Mouse (Mus musculus) cerebral cortex, adult 2 months (tissue): ENCODE measurements around the gene Olfr1507.

Source experiments
- WGBS: fragments of 180-500 bp; shearing (Covaris S2); methylation state at CpG from one replicate; pipeline ENCODE4 v1.1.7; 2018; 5-methylcytosine and 5-hydroxymethylcytosine counted together

The Olfr1507 gene

GRCm38 (mm10) chr14:52495516-52495915, at the start of gene Olfr1507:
Olfr1507 (minus strand) TSS chr14:52495749.
- WGBS, result 85% methylated on average over 4 of the region's 4 CpGs

GRCm38 (mm10) chr14:52533336-52533735, 37.8 kb upstream of the Olfr1507 start:
- 68% methylated on average over 1 of the region's 1 CpGs for WGBS

GRCm38 (mm10) chr14:52524952-52525351, 29.4 kb upstream of the Olfr1507 start:
- 73% methylated on average over 1 of the region's 1 CpGs for WGBS

- 62% methylated on average over 2 of the region's 2 CpGs for WGBS
These were observed 28.2 kb downstream of the Olfr1507 start, which contains the start of gene Olfr1508 for GRCm38 (mm10) chr14:52467395-52467794. Olfr1508 (minus strand) TSS chr14:52467495.

GRCm38 (mm10) chr14:52465738-52466137, 29.8 kb downstream of the Olfr1507 start:
- WGBS, result 96% methylated on average over 1 of the region's 1 CpGs

GRCm38 (mm10) chr14:52451138-52451537, 44.4 kb downstream of the Olfr1507 start:
- WGBS, result 88% methylated on average over 8 of the region's 8 CpGs

GRCm38 (mm10) chr14:52442690-52443089, 52.9 kb downstream of the Olfr1507 start, which contains the start of gene Olfr1509:
Olfr1509 (plus strand) TSS chr14:52442990.

